Mouse (Mus musculus): ENCODE results near the gene Tmigd3.

GRCm38 (mm10) chr3:105864123-105864522 is 6.6 kb upstream of the Tmigd3 start:
- TF ChIP-seq CTCF (IDR thresholded peaks at IDR 0.05; ENCODE audit: borderline replicate concordance, insufficient read depth, low read depth, low read length) (no peak), POLR2A (IDR thresholded peaks at IDR 0.05; ENCODE audit: borderline replicate concordance, insufficient read depth, low read length) (no peak)

Data from cerebellum, adult 2 months (tissue).